Mouse (Mus musculus): ENCODE measurements around the gene Il22ra2. TPM values are rescaled to one million over a fixed set of nuclear protein-coding genes. Genes with fewer than 3 reads are reported as not detected.

The Il22ra2 gene
- polyA plus RNA-seq, 1 experiment from 2014 or later: not detected

- H3K4me3 ChIP-seq (ENCODE audit: low read depth, low read length): peak overlapping the region; percentile 83; the same call in 1 of the 2 replicates
- H3K27me3 ChIP-seq (ENCODE audit: control insufficient read depth, insufficient read depth, low read length): no peaks in the 10 kb centered on the region
- H3K4me1 ChIP-seq (replicated peaks; ENCODE audit: control insufficient read depth, insufficient read depth): no peaks in the 10 kb centered on the region
- WGBS: 29% methylated on average over 6 of the region's 6 CpGs
- H3K36me3 ChIP-seq (ENCODE audit: control insufficient read depth, insufficient read depth, low read length): no peaks in the 10 kb centered on the region
- ATAC-seq (ENCODE audit: low FRiP score, low TSS enrichment) (no peak), DNase-seq (ENCODE audit: low spot score) (no peak)
- no peaks in the 10 kb centered on the region for H3K9me3 ChIP-seq (ENCODE audit: control insufficient read depth, low read length)
- TF ChIP-seq EP300 (optimal IDR thresholded peaks at IDR 0.05): no peak
- TF ChIP-seq CTCF (IDR thresholded peaks at IDR 0.05; ENCODE audit: low read depth): no peak
- H3K4me2 ChIP-seq (replicated peaks; ENCODE audit: low read depth): peak overlapping the region; percentile 68
- H3K9ac ChIP-seq (ENCODE audit: low read length): no peak overlapping the region
- peak overlapping the region; percentile 78 for H3K27ac ChIP-seq (replicated peaks)
Observed at GRCm38 (mm10) chr10:19591286-19591640, 30.5 kb upstream of the Il22ra2 start.

DNA sequence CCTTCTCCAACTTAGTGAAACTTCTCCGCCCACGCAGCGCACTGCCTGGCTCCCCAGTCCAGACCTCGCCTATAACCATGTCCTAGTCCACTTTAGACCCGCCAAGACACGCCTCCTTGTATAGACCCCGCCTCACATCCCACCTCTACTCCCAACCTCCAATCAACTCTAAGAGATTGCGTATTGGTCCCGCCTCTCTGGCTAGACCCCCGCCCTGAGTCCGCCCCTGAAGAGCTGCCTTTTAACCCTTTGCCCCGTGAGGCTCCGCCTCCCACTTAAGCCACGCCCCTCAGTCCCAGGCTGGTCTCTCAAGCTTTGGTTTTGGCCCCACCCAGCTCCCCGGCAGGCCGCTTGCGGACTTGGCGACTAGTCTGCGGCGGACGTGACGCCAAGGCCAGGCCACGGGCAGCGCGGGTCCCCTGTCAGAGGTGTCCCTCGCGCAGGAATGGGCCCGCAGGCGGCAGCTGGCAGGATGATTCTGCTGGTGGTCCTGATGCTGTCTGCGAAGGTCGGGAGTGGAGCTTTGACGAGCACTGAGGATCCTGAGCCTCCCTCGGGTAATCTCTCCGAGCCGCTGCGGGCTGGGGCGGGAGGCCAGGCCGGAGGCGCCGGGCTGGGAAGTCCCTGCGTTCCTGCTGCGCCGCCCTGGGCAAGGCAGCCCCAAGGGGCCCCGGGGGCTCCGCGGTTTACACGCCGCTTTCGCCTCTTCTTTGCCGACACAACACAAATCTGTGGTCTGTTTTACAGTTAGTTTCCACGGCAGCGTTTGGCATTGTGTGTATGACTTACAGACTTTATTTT is 30.0 kb upstream of the Il22ra2 start, which contains the start of gene Ifngr1:
Gene Ifngr1, plus strand, starts transcription at position 309 of the 801 bp plus-strand sequence.
- WGBS: under 1% methylated on average over 52 of the region's 52 CpGs
- ATAC-seq (ENCODE audit: low FRiP score, low TSS enrichment) (peak; percentile 98), DNase-seq (ENCODE audit: low spot score) (peak; percentile 100)
- Histone ChIP-seq H3K9me3 (ENCODE audit: control insufficient read depth, low read length) (no peaks in the 10 kb centered on the region), H3K36me3 (ENCODE audit: control insufficient read depth, insufficient read depth, low read length) (no peaks in the 10 kb centered on the region), H3K27me3 (ENCODE audit: control insufficient read depth, insufficient read depth, low read length) (no peaks in the 10 kb centered on the region), H3K27ac (replicated peaks) (peak within 1 kb of the TSS; percentile 96), H3K4me2 (replicated peaks; ENCODE audit: low read depth) (peak within 1 kb of the TSS; percentile 68), H3K9ac (ENCODE audit: low read length) (peak within 1 kb of the TSS; percentile 88), H3K4me3 (ENCODE audit: low read depth, low read length) (peak within 1 kb of the TSS; percentile 83), H3K4me1 (replicated peaks; ENCODE audit: control insufficient read depth, insufficient read depth) (no peaks in the 10 kb centered on the region)
- TF ChIP-seq CTCF (IDR thresholded peaks at IDR 0.05; ENCODE audit: low read depth): no peak
- TF ChIP-seq EP300 (optimal IDR thresholded peaks at IDR 0.05): no peak

- H3K36me3 ChIP-seq (ENCODE audit: control insufficient read depth, insufficient read depth, low read length): no peaks in the 10 kb centered on the region
- H3K4me3 ChIP-seq (ENCODE audit: low read depth, low read length): peak overlapping the region; percentile 83
- no peak for DNase-seq (ENCODE audit: low spot score)
- no peak for ATAC-seq (ENCODE audit: low FRiP score, low TSS enrichment)
- H3K9ac ChIP-seq (ENCODE audit: low read length): peak overlapping the region; percentile 88
- peak overlapping the region; percentile 96 for H3K27ac ChIP-seq (replicated peaks)
- TF ChIP-seq CTCF (IDR thresholded peaks at IDR 0.05; ENCODE audit: low read depth) (no peak), EP300 (optimal IDR thresholded peaks at IDR 0.05) (no peak)
- H3K4me2 ChIP-seq (replicated peaks; ENCODE audit: low read depth): peak overlapping the region; percentile 68
- H3K9me3 ChIP-seq (ENCODE audit: control insufficient read depth, low read length): no peaks in the 10 kb centered on the region
- H3K4me1 ChIP-seq (replicated peaks; ENCODE audit: control insufficient read depth, insufficient read depth): no peaks in the 10 kb centered on the region
- no peaks in the 10 kb centered on the region for H3K27me3 ChIP-seq (ENCODE audit: control insufficient read depth, insufficient read depth, low read length)
- WGBS: under 1% methylated on average over 3 of the region's 3 CpGs
Observed at GRCm38 (mm10) chr10:19592556-19592955, 29.2 kb upstream of the Il22ra2 start.

DNA sequence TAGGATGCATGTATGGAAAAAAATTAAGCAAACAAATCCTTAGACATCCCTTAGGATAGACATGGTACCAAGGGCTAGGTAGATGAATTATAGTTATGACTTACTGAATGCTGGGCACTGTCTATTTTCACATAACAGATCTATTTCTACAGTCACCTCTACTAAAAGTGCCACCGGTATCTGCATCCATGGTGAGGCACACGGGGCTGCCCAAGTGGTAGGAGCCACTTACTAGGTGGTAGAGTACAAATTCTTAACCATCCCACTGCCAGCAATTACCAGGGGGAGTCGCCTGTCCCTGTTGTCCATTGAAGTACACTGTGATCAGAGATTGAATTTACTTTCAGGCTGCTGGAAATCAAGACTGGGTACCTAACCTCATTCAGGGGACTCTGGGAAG is 28.5 kb upstream of the Il22ra2 start:
- H3K4me3 ChIP-seq (ENCODE audit: low read depth, low read length): peak overlapping the region; percentile 83
- ATAC-seq (ENCODE audit: low FRiP score, low TSS enrichment) (no peak), DNase-seq (ENCODE audit: low spot score) (no peak)
- H3K36me3 ChIP-seq (ENCODE audit: control insufficient read depth, insufficient read depth, low read length): peaks cover 4% of the 10 kb centered on the region; the same call in 1 of the 2 replicates
- peak overlapping the region; percentile 88 for H3K9ac ChIP-seq (ENCODE audit: low read length)
- peak overlapping the region; percentile 67 for H3K27ac ChIP-seq (replicated peaks)
- H3K9me3 ChIP-seq (ENCODE audit: control insufficient read depth, low read length): no peaks in the 10 kb centered on the region
- WGBS: 80% methylated on average over 3 of the region's 3 CpGs
- peak overlapping the region; percentile 68 for H3K4me2 ChIP-seq (replicated peaks; ENCODE audit: low read depth)
- no peaks in the 10 kb centered on the region for H3K4me1 ChIP-seq (replicated peaks; ENCODE audit: control insufficient read depth, insufficient read depth)
- no peaks in the 10 kb centered on the region for H3K27me3 ChIP-seq (ENCODE audit: control insufficient read depth, insufficient read depth, low read length)
- no peak for TF ChIP-seq CTCF (IDR thresholded peaks at IDR 0.05; ENCODE audit: low read depth)
- TF ChIP-seq EP300 (optimal IDR thresholded peaks at IDR 0.05): no peak

GRCm38 (mm10) chr10:19594201-19594905 is 27.4 kb upstream of the Il22ra2 start:
- H3K9ac ChIP-seq (ENCODE audit: low read length): peak overlapping the region; percentile 38
- DNase-seq (ENCODE audit: low spot score) (peak; percentile 66), ATAC-seq (ENCODE audit: low FRiP score, low TSS enrichment) (peak; percentile 53)
- 0 out of 2 replicates have a peak, but pooled peaks cover 2% of the 10 kb centered on the region for H3K4me1 ChIP-seq (replicated peaks; ENCODE audit: control insufficient read depth, insufficient read depth)
- H3K27ac ChIP-seq (replicated peaks): peak overlapping the region; percentile 67
- no peaks in the 10 kb centered on the region for H3K9me3 ChIP-seq (ENCODE audit: control insufficient read depth, low read length)
- TF ChIP-seq CTCF (IDR thresholded peaks at IDR 0.05; ENCODE audit: low read depth) (no peak), EP300 (optimal IDR thresholded peaks at IDR 0.05) (no peak)
- peak overlapping the region; percentile 83 for H3K4me3 ChIP-seq (ENCODE audit: low read depth, low read length)
- peaks cover 5% of the 10 kb centered on the region; the same call in 1 of the 2 replicates for H3K36me3 ChIP-seq (ENCODE audit: control insufficient read depth, insufficient read depth, low read length)
- 45% methylated on average over 3 of the region's 3 CpGs for WGBS
- peak overlapping the region; percentile 68 for H3K4me2 ChIP-seq (replicated peaks; ENCODE audit: low read depth)
- H3K27me3 ChIP-seq (ENCODE audit: control insufficient read depth, insufficient read depth, low read length): no peaks in the 10 kb centered on the region

Measured in stomach, postnatal 0 days (tissue).